Mouse (Mus musculus) CH12.LX (cell line): ENCODE results near the gene Cdkn1b. TPM values are rescaled to one million over a fixed set of nuclear protein-coding genes. Genes with fewer than 3 reads are reported as not detected.

ENCODE experiments used
- DNase-seq: peaks from one replicate; pipeline ENCODE4 v3.0.0-alpha.2; 2013; ENCODE audit errors: extremely low read depth
- H3K27ac ChIP-seq: 2 replicates; pipeline ENCODE4 v1.5.1; 2012; ENCODE audit warnings: low read depth, mild to moderate bottlenecking, control low read depth, moderate library complexity; ENCODE audit not compliant: insufficient read depth
- H3K27me3 ChIP-seq: replicated peaks from 2 replicates; pipeline ENCODE3; 2012; ENCODE audit warnings: inconsistent platforms
- H3K36me3 ChIP-seq, 2 experiments: replicated peaks in 1 of 2; 2 replicates each; pipeline versions ENCODE3 to v1.6.1; 2012; ENCODE audit warnings: inconsistent platforms in 1 of 2, low read length in 1 of 2, mild to moderate bottlenecking in 1 of 2, mixed read lengths in 1 of 2, moderate library complexity in 1 of 2; ENCODE audit not compliant: control insufficient read depth in 1 of 2, insufficient read depth in 1 of 2
- H3K4me1 ChIP-seq, 2 experiments: 2 replicates each; pipeline ENCODE4 v1.6.1; 2012; ENCODE audit warnings: inconsistent platforms in 1 of 2, moderate library complexity in 1 of 2; ENCODE audit not compliant: insufficient read depth in 2 of 2, control insufficient read depth in 1 of 2
- H3K4me2 ChIP-seq: 2 replicates; pipeline ENCODE4 v1.6.1; 2012; ENCODE audit warnings: low read depth, mild to moderate bottlenecking, control low read depth; ENCODE audit not compliant: poor library complexity, insufficient read depth, severe bottlenecking
- H3K4me3 ChIP-seq, 3 experiments: fragments of 150-350 bp in 1 of 3; sonication (generic) in 1 of 3; replicated peaks in 1 of 3; 2 replicates each; pipeline versions ENCODE3 to v1.5.1; 2011 to 2012; ENCODE audit warnings: low read depth in 2 of 3, low read length in 2 of 3, mild to moderate bottlenecking in 2 of 3, moderate library complexity in 2 of 3, control low read depth in 1 of 3, improper control_type of control experiment in 1 of 3, inconsistent platforms in 1 of 3, mixed read lengths in 1 of 3; ENCODE audit not compliant: poor library complexity in 1 of 3
- H3K79me2 ChIP-seq: replicated peaks from 2 replicates; pipeline ENCODE4 v1.6.1; 2012; ENCODE audit warnings: mild to moderate bottlenecking, moderate library complexity; ENCODE audit not compliant: control insufficient read depth, poor library complexity, insufficient read depth, severe bottlenecking; ENCODE audit errors: extremely low read depth
- H3K9ac ChIP-seq: 2 replicates; pipeline ENCODE4 v1.6.1; 2012; ENCODE audit warnings: low read depth, mild to moderate bottlenecking, control low read depth, moderate library complexity; ENCODE audit not compliant: insufficient read depth
- H3K9me3 ChIP-seq: replicated peaks from 2 replicates; pipeline ENCODE3; 2012; ENCODE audit warnings: low read length, inconsistent platforms, mixed read lengths
- BHLHE40 ChIP-seq: IDR thresholded peaks from 2 replicates; pipeline ENCODE4 v1.6.1; 2011; ENCODE audit warnings: mild to moderate bottlenecking, low read depth, low read length, improper control_type of control experiment
- CHD1 ChIP-seq: IDR thresholded peaks from 2 replicates; pipeline ENCODE4 v1.6.1; 2012; ENCODE audit warnings: low read depth, low read length, improper control_type of control experiment, inconsistent platforms
- CHD2 ChIP-seq: IDR thresholded peaks from 2 replicates; pipeline ENCODE4 v1.6.1; 2011; ENCODE audit warnings: low read length, improper control_type of control experiment
- CTCF ChIP-seq, 2 experiments: IDR thresholded peaks in 1 of 2; conservative IDR thresholded peaks in 1 of 2; 2 replicates each; pipeline ENCODE4 v1.5.1; 2011 to 2012; ENCODE audit warnings: low read depth in 2 of 2, low read length in 2 of 2, improper control_type of control experiment in 1 of 2, inconsistent platforms in 1 of 2, mild to moderate bottlenecking in 1 of 2, moderate library complexity in 1 of 2
- E2F4 ChIP-seq: IDR thresholded peaks from 2 replicates; pipeline ENCODE4 v1.6.1; 2011; ENCODE audit warnings: low read depth, low read length, improper control_type of control experiment; ENCODE audit not compliant: insufficient replicate concordance
- ELF1 ChIP-seq: IDR thresholded peaks from 2 replicates; pipeline ENCODE4 v1.6.1; 2014; ENCODE audit warnings: low read depth, mild to moderate bottlenecking, inconsistent platforms, low read length, improper control_type of control experiment
- GABPA ChIP-seq: IDR thresholded peaks from 2 replicates; pipeline ENCODE4 v1.6.1; 2012; ENCODE audit warnings: low read depth, low read length, improper control_type of control experiment, inconsistent platforms; ENCODE audit not compliant: insufficient replicate concordance
- HCFC1 ChIP-seq: IDR thresholded peaks from 2 replicates; pipeline ENCODE4 v1.6.1; 2012; ENCODE audit warnings: low read depth, mild to moderate bottlenecking, inconsistent platforms, low read length, improper control_type of control experiment
- IRF4 ChIP-seq: IDR thresholded peaks from 2 replicates; pipeline ENCODE4 v1.6.1; 2014; ENCODE audit warnings: low read depth, mild to moderate bottlenecking, inconsistent platforms, low read length, improper control_type of control experiment
- JUN ChIP-seq: IDR thresholded peaks from 2 replicates; pipeline ENCODE4 v1.6.1; 2011; ENCODE audit warnings: low read depth, mild to moderate bottlenecking, low read length, improper control_type of control experiment, moderate library complexity; ENCODE audit not compliant: insufficient read depth
- JUND ChIP-seq: conservative IDR thresholded peaks from 2 replicates; pipeline ENCODE4 v1.6.1; 2011; ENCODE audit warnings: low read depth, low read length, improper control_type of control experiment
- KAT2A ChIP-seq: IDR thresholded peaks from 2 replicates; pipeline ENCODE4 v1.6.1; 2012; ENCODE audit warnings: low read length, improper control_type of control experiment, inconsistent platforms; ENCODE audit not compliant: insufficient replicate concordance
- MAFK ChIP-seq: IDR thresholded peaks from 2 replicates; pipeline ENCODE4 v1.6.1; 2011; ENCODE audit warnings: low read length, improper control_type of control experiment; ENCODE audit not compliant: insufficient replicate concordance
- MAX ChIP-seq: IDR thresholded peaks from 2 replicates; pipeline ENCODE4 v1.6.1; 2011; ENCODE audit warnings: low read length, improper control_type of control experiment
- MAZ ChIP-seq: IDR thresholded peaks from 2 replicates; pipeline ENCODE4 v1.6.1; 2012; ENCODE audit warnings: low read depth, mild to moderate bottlenecking, inconsistent platforms, low read length, improper control_type of control experiment, moderate library complexity
- MEF2A ChIP-seq: IDR thresholded peaks from 2 replicates; pipeline ENCODE4 v1.6.1; 2014; ENCODE audit warnings: low read depth, mild to moderate bottlenecking, inconsistent platforms, low read length, improper control_type of control experiment, borderline replicate concordance
- NRF1 ChIP-seq: IDR thresholded peaks from 2 replicates; pipeline ENCODE4 v1.6.1; 2014; ENCODE audit warnings: low read depth, mild to moderate bottlenecking, inconsistent platforms, low read length, improper control_type of control experiment, moderate library complexity
- POLR2A ChIP-seq: IDR thresholded peaks from 2 replicates; pipeline ENCODE4 v1.6.1; 2011; ENCODE audit warnings: low read depth, mild to moderate bottlenecking, improper control_type of control experiment, low read length
- POLR2AphosphoS2 ChIP-seq: IDR thresholded peaks from 2 replicates; pipeline ENCODE4 v1.6.1; 2011; ENCODE audit warnings: low read depth, low read length, improper control_type of control experiment
- RAD21 ChIP-seq: IDR thresholded peaks from 2 replicates; pipeline ENCODE4 v1.6.1; 2011; ENCODE audit warnings: low read depth, mild to moderate bottlenecking, low read length, improper control_type of control experiment, moderate library complexity
- SIN3A ChIP-seq: IDR thresholded peaks from 2 replicates; pipeline ENCODE4 v1.6.1; 2012; ENCODE audit warnings: low read length, improper control_type of control experiment, inconsistent platforms
- SMC3 ChIP-seq: IDR thresholded peaks from 2 replicates; pipeline ENCODE4 v1.6.1; 2011; ENCODE audit warnings: low read depth, low read length, improper control_type of control experiment
- TBP ChIP-seq: conservative IDR thresholded peaks from 2 replicates; pipeline ENCODE4 v1.6.1; 2011; ENCODE audit warnings: low read depth, low read length, improper control_type of control experiment
- UBTF ChIP-seq: IDR thresholded peaks from 2 replicates; pipeline ENCODE4 v1.6.1; 2012; ENCODE audit warnings: low read depth, mild to moderate bottlenecking, inconsistent platforms, low read length, improper control_type of control experiment, moderate library complexity
- USF1 ChIP-seq: IDR thresholded peaks from 2 replicates; pipeline ENCODE4 v1.6.1; 2014; ENCODE audit warnings: low read depth, mild to moderate bottlenecking, inconsistent platforms, low read length, improper control_type of control experiment
- USF2 ChIP-seq: conservative IDR thresholded peaks from 2 replicates; pipeline ENCODE4 v1.6.1; 2011; ENCODE audit warnings: low read depth, low read length, improper control_type of control experiment
- ZC3H11A ChIP-seq: IDR thresholded peaks from 2 replicates; pipeline ENCODE4 v1.6.1; 2012; ENCODE audit warnings: low read depth, mild to moderate bottlenecking, inconsistent platforms, low read length, improper control_type of control experiment
- ZKSCAN1 ChIP-seq: IDR thresholded peaks from 2 replicates; pipeline ENCODE4 v1.6.1; 2012; ENCODE audit warnings: low read depth, inconsistent platforms, low read length, improper control_type of control experiment, borderline replicate concordance
- ZMIZ1 ChIP-seq: IDR thresholded peaks from 2 replicates; pipeline ENCODE4 v1.6.1; 2012; ENCODE audit warnings: low read depth, mild to moderate bottlenecking, inconsistent platforms, low read length, improper control_type of control experiment
- ZNF384 ChIP-seq: IDR thresholded peaks from 2 replicates; pipeline ENCODE4 v1.6.1; 2012; ENCODE audit warnings: low read depth, low read length, improper control_type of control experiment, inconsistent platforms
- dilution Hi-C: fragments of 300-500 bp; cut with MboI; formaldehyde crosslinking; loops from 2 replicates; pipeline ENCODE4 v1.14.3; 2020; ENCODE audit warnings: low sequenced_read_pairs; ENCODE audit not compliant: extremely low pct_unique_long_range_greater_than_20kb, extremely low pct_ligation_motif_present
- in situ Hi-C: fragments of 300-500 bp; cut with MboI; formaldehyde crosslinking; loops from 3 replicates; pipeline ENCODE4 v1.14.3; 2019; ENCODE audit warnings: low sequenced_read_pairs, low pct_ligation_motif_present, low pct_unique_long_range_greater_than_20kb, mixed read lengths
- polyA plus RNA-seq: library from polyadenylated mRNA; unstranded; fragments of >175 nt; gene quantifications from 2 replicates; pipeline ENCODE4 v1.2.1, GENCODE M21; 2012; ENCODE audit warnings: low read depth; ENCODE audit not compliant: insufficient read length
- total RNA-seq, 2 experiments: library from RNA; depleted of rRNA; stranded (reverse); fragments of 300-350 nt in 1 of 2; fragments of >200 nt in 1 of 2; gene quantifications; 2 replicates each; pipeline ENCODE4 v1.2.3; 2012 to 2014

Gene Cdkn1b
- total and polyA plus RNA-seq, 3 experiments, result 19.2 to 23.5 (median 20.9) TPM

- H3K9ac ChIP-seq, result peak overlapping the region; percentile 97
- H3K27me3 ChIP-seq, result no peaks in the 10 kb centered on the region
- H3K4me3 ChIP-seq, result peak overlapping the region; percentile 84 to 99 (median 88)
- H3K36me3 ChIP-seq, result peaks cover 0 to 5% of the 10 kb centered on the region in 2 experiments
- no peak for DNase-seq
- dilution Hi-C loops, result no loop called here
- TF ChIP-seq CHD2, result no peak
- TF ChIP-seq CHD1, result peak; percentile 91
- no peaks in the 10 kb centered on the region for H3K9me3 ChIP-seq
- in situ Hi-C loops, result no loop called here
- H3K27ac ChIP-seq, result peak overlapping the region; percentile 29; the same call in 1 of the 2 replicates
- H3K79me2 ChIP-seq, result peaks cover 34% of the 10 kb centered on the region
- H3K4me1 ChIP-seq, result peaks cover 0 to 26% of the 10 kb centered on the region in 2 experiments; a peak in 2 of 4 replicates
- H3K4me2 ChIP-seq, result peak overlapping the region; percentile 98
Observed at GRCm38 (mm10) chr6:134921695-134922510, 1.7 kb downstream of the Cdkn1b start.

DNA sequence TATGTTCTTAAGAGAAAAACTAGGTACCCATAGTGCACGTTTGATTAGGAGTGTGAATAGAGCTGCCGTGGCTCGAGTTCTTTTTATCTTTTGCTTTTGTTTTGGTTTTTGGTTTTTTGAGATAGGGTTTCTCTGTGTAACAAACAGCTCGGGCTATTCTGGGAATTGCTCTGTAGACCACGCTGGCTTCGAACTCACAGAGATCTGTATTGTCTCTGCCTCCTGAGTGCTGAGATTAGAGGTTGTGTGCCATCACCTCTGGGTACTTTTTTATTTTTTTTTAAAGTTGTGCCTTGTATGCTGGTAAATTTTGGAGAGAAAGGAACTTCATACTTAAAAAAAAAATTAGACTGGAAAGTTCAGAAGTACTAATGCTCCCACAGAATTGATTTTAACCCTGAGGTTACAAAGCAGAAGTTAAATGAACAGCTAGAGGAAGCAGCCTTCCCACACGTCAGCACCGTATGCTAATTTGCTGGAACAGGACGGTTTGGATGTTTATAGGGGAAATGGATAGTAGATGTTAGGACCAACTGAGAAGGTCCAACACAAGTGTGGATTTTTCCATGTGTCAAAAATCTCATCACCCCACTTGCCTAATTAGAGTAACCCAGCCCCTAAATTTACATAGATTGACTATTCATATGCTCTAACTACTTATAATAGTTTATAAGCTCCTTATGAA lies 2.5 kb downstream of the Cdkn1b start:
- Histone ChIP-seq H3K27me3 (no peaks in the 10 kb centered on the region), H3K4me3 (peak overlapping the region; percentile 84 to 99 (median 88)), H3K9ac (peak overlapping the region; percentile 97), H3K4me1 (peaks cover 0 to 26% of the 10 kb centered on the region in 2 experiments; a peak in 2 of 4 replicates), H3K27ac (no peak overlapping the region), H3K36me3 (peaks cover 0 to 5% of the 10 kb centered on the region in 2 experiments), H3K4me2 (peak overlapping the region; percentile 98), H3K79me2 (peaks cover 34% of the 10 kb centered on the region), H3K9me3 (no peaks in the 10 kb centered on the region)
- dilution Hi-C loops, result no loop called here
- DNase-seq, result peak; percentile 80
- in situ Hi-C loops, result no loop called here
- no peak for TF ChIP-seq USF2
- no peak for TF ChIP-seq NRF1
- no peak for TF ChIP-seq CHD2
- no peak for TF ChIP-seq CTCF (conservative IDR thresholded peaks at IDR 0.05 in 1 of 2, IDR thresholded peaks at IDR 0.05 in 1 of 2; ENCODE audit: low read depth in 2 of 2, low read length in 2 of 2)
- TF ChIP-seq TBP, result 0 out of 2 replicates have a peak, but pooled peaks have one; percentile 13
- TF ChIP-seq POLR2A, result no peak
- TF ChIP-seq JUND, result no peak
- TF ChIP-seq MAX, result no peak
- TF ChIP-seq POLR2AphosphoS2, result no peak
- TF ChIP-seq MAZ, result no peak
- TF ChIP-seq SMC3, result no peak
- TF ChIP-seq ZNF384, result peak; percentile 65
- TF ChIP-seq E2F4, result no peak
- no peak for TF ChIP-seq MEF2A
- TF ChIP-seq KAT2A, result no peak
- no peak for TF ChIP-seq MAFK
- no peak for TF ChIP-seq USF1
- TF ChIP-seq GABPA, result no peak
- TF ChIP-seq UBTF, result no peak
- TF ChIP-seq HCFC1, result no peak
- TF ChIP-seq ZMIZ1, result no peak; the same call in 1 of the 2 replicates
- TF ChIP-seq IRF4, result no peak
- no peak for TF ChIP-seq RAD21
- no peak for TF ChIP-seq ZC3H11A
- TF ChIP-seq JUN, result no peak
- peak; percentile 16; the same call in 1 of the 2 replicates for TF ChIP-seq BHLHE40
- no peak for TF ChIP-seq ELF1
- TF ChIP-seq SIN3A, result peak; percentile 77
- TF ChIP-seq ZKSCAN1, result no peak
